ENCODE assay signal across 7 mouse cellular contexts in genomic region chr8:80957776-80958175, GRCm38 (mm10).
"Had no signal": no experiment of that assay in that cellular context is flagged by ENCODE, and none has a peak within 500 bp of the region (broad histone marks: within the 10 kb centered on the region; RNA-seq: fewer than 3 reads in every experiment).

No protein-coding gene starts in this region.

- DNase-seq: layer of hippocampus, adult 9-11 months; liver; lung, adult 18-20 months; lung, postnatal 10 days; lung, postnatal 36 days; thymus, adult 18-20 months; thymus, postnatal 36 days had no signal
